Mouse (Mus musculus) liver, adult 2 months (tissue): ENCODE results near the gene Cpne9.
A peak's percentile ranks its signal among the peaks of the same experiment; 100 is the strongest.

Experiments used
- CTCF ChIP-seq: fragments of 200-500 bp; IDR thresholded peaks from 2 replicates; pipeline ENCODE4 v1.5.1; 2011; ENCODE audit warnings: low read depth, low read length, control low read depth
- POLR2A ChIP-seq: fragments of 200-500 bp; IDR thresholded peaks from 2 replicates; pipeline ENCODE4 v1.6.1; 2011; ENCODE audit warnings: low read length, control low read depth; ENCODE audit not compliant: insufficient read depth; ENCODE audit errors: extremely low read depth

DNA sequence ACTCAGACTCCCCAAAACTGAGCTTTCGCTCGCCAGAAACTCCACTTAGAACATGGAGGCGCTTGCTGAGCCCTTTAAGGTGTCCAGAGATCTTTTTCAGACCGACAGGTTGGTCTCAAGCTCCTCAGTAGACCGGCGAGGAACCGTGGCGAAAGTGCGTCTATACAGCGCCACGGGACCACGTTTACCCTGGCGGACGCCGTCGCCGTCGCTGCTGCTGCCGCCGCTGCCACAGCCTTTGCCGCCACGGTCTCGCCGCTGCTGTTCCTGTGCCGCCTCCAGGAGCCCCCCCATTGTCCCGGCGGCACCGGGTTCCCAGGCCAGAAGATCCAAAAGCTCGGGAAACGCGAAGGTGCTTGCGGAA lies 24.9 kb downstream of the Cpne9 start, which contains the start of gene Brpf1:
- TF ChIP-seq CTCF (no peak), POLR2A (peak; percentile 60; the same call in 1 of the 2 replicates)
